Mouse (Mus musculus) kidney, postnatal 14 days (tissue): ENCODE measurements at regions not wholly inside any gene's neighbourhood (a gene's known extent, or its start where the extent isn't known, plus 50 kb on each side); places are given as distances from the start of the nearest gene placed in this dataset.

ENCODE experiments used
- DNase-seq: peaks from one replicate; pipeline ENCODE4 v3.0.0; 2022; ENCODE audit warnings: mixed read lengths

- DNase-seq = no peak
Measured at GRCm38 (mm10) chr7:136825647-136826046, 68.8 kb upstream of the Mgmt start.

- no peak for DNase-seq
Measured at GRCm38 (mm10) chr7:136829621-136830313, 64.6 kb upstream of the Mgmt start.

- DNase-seq = no peak
Measured at GRCm38 (mm10) chr7:136832419-136832818, 62.0 kb upstream of the Mgmt start.

DNA sequence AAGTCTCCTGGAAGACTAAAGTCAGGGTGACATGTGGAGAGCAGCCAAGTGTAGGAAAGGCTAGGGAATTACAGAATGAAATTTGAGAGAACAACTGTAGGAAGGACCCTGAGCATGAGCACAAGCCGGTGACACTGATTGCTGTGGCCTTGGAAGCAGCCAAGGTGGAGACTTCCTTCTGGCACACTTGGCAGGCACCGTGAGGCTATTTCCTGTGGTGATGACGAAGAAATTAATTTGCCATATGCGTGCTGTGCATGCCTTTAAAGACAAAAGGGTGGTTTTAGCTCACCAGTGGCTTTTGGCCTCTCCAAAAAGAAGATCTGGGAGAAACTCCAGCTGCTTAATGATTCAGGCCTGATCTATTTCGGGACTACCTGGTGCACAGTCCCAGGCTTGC is 55.4 kb upstream of the Mgmt start:
- peak; percentile 34 for DNase-seq

GRCm38 (mm10) chr7:136840224-136840623 is 54.2 kb upstream of the Mgmt start:
- DNase-seq = no peak

DNA sequence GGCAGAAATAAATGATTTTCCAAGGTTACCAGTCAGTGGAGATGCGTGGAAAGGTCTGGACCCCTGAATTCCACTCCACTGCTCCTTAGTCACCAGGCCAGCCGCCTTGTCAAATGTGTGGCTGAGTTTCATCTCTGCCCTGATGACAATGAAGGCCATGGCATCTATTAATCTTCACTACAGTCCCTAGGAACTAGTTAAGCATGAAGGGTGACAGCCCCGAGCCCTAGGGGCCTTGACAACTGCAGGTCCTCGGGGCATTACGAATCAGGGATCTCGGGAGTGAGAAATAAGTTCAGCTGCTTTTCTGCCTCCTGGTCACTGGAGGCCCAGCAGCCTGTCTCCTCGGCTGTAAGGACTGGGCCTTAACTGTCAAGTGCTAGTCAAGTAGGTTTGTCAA is 51.7 kb upstream of the Mgmt start:
- no peak for DNase-seq

DNA sequence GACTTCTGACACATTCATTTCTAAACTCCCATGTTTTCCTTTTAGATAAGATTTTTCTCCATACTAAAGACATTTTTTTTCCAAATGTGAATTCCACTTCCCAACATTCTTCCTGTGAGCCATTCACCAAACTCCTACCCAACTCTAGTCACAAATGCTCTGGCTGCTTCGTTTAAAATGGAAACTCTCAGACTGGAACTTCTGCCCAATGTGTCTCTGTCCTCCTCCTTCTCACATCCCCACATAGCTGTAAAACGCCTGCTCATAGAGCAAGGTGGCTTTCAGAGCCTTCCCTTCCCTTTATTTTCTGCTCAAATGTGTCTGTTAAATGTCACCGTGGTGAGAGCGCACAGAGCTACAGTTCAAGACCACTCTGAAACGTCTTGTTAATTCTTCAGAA is 50.1 kb upstream of the Mgmt start:
- DNase-seq = no peak
